Mouse (Mus musculus) left cerebral cortex, postnatal 14 days (tissue): ENCODE results near the gene Gm9821. TPM values are rescaled to one million over a fixed set of nuclear protein-coding genes. Genes with fewer than 3 reads are reported as not detected.

Experiments used
- DNase-seq, 2 experiments: peaks; one replicate each; pipeline ENCODE4 v3.0.0; 2021 to 2022; ENCODE audit warnings: low spot score in 2 of 2, mixed read lengths in 1 of 2
- intact Hi-C: fragments of 180-260 bp; cut with DNase I; formaldehyde crosslinking; loops from one replicate; pipeline ENCODE4 v1.15.1; 2025
- total RNA-seq, 2 experiments: library from RNA; stranded (reverse); gene quantifications; 2 replicates each; pipeline ENCODE4 v1.2.3; 2021

Gm9821 gene
- total RNA-seq, 2 experiments from 2014 or later, result not detected

DNA sequence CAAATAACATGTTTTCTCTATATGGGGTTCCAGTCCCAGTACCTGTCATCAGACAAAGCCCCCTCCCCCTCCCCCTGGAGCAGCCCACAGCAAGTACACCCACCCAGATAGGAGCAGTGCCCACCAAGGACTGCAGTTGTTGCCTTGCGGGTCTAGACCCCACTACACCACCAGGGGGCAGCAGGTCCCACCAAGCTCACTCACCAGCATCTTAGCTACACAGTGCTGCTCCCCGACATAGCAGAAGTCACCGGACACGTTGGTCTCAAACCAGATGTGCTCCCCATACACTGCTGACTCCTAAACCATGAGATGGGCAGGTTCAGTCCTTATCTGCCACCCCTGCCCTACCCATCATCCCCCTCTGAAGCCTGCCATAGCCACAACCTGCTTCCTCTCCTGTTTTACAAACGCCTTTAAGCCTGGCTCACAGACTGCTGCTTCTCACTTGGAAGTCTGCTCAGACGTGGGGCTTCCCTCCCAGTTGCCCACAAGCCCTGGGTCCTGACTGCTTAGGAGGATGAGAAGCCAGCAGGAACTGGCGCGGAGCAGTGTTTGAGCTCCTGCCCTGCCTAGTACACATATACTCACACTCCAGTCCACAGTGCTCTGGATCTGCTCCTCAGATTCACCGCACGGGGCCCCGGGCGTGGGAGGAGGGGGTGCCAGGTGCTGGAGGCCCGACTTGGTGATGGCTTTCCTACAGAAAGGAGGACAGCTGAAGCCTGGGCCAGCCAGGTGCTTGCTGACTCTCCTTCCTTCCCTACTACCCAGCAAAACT is 1.1 kb upstream of the Gm9821 start:
- intact Hi-C loops, result loop anchor here (2.0 kb wide), 2 partner anchors 18 to 42 kb away; no protein-coding TSS in a partner anchor
- peak; percentile 84 to 88 for DNase-seq

DNA sequence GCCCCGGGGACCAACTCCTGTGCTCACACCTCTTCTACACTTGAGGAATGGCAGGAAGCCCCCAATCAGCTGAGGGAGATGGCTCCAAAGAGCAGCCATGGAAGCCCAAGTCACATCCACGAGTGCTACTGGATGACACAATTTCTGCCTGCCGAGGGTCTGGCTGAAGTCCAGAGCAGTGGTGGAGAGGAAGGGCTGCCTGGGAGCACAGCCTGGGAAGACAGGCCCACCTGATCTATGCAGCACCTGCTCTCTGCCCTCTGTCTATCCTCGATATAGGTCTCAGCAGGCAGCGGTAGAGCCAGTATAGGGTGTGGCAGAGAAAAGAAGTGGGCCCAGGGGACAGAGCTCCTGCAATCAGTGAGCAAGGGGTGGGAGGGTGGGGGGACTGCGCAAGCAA is 1.3 kb downstream of the Gm9821 start:
- intact Hi-C loops, result no loop called here
- DNase-seq, result no peak

DNA sequence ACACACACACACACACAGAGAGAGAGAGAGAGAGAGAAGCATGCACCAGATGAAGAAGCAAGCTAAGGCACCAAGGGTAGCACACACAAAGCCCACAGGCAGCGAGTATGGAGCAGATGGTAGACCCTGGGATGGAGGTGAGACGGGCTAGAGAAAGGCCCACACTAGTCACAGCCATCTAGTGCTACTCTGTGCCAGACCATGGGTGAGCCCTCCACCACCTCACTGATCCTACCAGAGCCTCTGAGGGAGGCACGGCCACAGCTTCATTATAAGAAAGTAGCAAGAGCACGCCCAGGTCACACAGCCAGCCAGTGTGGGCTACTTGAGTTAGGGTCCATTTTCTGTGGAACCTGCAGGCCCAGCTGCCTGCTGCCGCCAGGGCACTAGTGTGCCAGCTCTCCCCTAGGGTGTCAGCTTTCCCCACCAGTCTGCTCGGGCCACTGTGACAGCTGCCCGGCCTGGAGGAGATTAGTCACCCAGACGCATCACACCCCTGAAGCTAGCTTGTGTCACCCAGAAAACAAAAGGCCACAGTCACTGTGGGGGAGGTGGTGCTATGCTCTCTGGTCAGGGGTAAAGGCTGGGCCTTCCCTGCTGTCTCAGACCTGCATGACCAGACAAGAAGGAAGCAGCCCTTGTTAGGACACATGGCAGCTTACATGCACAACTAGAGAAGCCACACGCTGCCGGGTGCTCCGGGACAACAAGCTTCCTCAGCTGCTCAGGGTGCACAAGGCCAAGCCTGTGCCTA is 2.1 kb downstream of the Gm9821 start:
- DNase-seq, result no peak
- intact Hi-C loops, result no loop called here

DNA sequence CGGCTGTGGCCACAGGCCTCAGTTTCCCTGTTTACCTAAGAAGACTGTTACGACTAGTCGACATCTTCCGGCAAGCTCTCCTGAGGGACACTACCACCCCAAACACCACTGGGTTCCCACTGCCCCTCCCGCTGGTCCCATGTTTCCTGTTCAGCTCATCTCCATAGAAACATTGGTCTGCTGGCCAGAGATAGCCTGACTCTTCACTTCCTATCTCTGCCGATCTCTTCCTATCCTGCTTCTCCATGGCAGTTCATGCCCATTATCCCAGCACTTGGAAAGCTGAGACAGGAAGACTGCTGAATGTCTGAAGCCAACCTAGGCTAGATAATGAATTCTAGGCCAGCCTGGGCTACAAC is 2.6 kb downstream of the Gm9821 start:
- DNase-seq, result no peak
- intact Hi-C loops, result no loop called here

DNA sequence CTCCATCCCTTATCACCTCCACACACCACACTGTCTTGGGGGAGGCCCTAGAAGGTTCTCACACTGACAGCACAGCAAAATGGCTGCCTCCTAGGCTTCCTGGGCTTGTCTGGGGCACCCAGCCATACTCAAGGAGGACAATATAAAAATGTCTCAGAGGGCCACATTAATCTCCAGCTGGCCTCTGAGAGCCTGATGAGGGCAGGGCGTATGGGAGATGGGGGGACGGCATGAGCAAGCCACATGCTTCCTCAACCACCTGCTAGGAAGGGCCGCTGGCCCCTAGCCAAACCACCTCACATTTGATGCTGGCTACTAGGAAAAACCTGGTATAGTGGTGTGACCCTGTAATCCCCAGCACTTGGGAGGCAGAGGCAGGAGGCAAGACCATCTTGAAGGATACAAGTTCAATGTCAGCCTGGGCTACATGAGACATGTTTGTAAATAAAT is 3.3 kb downstream of the Gm9821 start:
- intact Hi-C loops, result no loop called here
- DNase-seq, result no peak

DNA sequence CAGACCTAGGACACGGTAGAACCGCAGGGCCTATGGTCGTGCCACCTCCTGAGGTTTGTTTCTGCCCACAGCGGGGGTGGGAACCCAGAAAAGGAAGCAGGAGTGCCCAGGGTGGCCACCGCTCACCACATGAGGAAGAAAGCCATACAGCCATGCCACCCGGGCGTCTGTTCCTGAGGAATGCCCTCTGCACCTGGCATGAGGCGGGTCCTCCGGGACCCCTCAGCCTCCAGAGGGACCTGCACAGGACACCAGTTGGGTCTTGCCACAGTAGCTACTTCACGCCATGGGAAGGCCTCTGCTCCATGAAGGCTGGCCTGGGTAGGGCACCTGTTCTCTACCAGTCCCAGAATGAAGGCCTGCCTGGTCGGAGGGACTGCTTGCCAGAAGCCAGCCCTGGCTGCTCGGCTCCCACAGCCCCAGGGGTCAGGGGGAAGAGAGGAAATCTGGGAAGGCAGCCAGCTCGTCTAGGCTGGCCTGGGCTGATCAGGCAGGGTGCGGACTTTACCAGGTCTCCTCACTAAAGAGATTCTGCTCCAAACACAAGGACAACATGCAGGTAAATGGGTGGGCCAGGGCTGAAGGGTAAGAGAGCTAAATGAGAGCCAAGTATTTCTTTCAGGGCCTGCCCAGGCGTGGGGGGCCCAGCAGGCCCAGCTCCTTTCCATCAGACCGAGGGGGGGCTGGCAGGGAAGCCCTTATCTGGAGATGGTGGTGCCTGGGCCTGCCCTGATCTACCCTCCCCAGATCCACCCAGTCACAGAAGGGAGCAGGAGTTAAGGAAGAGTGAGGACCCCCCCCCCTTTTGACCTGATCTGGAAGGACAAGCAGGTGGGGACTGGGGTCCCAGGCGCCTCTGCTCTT is 4.1 kb downstream of the Gm9821 start:
- no peak for DNase-seq
- intact Hi-C loops, result no loop called here

DNA sequence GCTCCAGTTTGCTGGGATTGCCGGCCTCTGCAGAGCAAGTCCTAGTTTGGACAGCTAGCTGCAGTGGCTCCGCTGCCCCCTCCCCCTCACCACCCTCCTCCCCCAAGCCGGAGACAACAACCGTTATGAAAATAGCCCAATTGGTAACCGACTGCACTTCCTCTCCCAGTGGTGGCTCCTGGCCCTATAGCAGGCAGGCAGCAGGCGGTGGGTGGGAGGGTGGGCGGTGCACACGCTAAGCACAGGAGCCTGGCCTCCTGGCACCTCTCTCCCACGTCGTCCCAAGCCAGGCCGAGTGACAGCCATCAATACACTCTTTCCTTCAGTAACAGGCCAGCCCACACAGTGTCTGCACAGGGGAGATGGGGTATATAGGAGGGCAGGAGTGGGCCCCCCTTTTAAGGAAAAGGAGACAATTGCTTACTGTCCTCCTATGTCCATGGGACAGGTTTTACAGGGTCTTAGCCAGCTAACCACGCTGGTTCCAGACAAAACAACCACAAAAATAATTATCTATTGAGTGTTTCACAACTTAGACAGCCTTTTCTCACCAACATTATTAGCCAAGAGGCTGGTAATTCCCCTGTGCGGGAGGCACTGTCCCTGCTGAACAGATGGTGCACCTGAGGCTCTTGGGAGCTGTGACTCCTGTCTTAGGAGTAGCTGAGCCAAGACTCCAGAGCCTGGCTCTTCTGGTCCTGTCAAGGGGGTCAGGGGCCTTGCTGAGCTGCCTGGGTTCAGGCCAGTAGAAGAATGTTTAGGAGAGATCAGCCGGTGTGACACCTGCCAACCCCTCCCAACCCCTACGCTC is 5.0 kb downstream of the Gm9821 start:
- intact Hi-C loops, result no loop called here
- DNase-seq, result no peak

DNA sequence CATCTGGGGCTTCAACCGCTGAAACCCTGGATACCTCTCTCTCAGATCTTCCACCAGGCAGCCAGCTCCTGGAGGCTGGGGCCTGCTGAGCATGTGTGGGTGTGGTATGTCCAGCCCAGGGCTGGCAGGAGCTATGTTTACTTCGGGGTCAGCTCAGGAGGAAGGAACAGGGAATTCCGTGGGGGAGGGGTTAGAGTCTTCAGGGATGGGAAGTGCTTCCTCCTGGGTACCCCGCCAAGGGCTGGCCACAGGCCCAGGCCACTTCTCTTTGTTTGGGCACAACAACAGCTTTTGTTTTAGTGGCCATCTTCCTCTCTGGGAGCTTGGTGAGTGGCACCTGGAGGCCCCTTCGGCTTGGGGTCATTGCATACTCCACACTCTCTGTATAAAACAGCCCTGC is 8.3 kb downstream of the Gm9821 start:
- intact Hi-C loops, result no loop called here
- DNase-seq, result no peak

DNA sequence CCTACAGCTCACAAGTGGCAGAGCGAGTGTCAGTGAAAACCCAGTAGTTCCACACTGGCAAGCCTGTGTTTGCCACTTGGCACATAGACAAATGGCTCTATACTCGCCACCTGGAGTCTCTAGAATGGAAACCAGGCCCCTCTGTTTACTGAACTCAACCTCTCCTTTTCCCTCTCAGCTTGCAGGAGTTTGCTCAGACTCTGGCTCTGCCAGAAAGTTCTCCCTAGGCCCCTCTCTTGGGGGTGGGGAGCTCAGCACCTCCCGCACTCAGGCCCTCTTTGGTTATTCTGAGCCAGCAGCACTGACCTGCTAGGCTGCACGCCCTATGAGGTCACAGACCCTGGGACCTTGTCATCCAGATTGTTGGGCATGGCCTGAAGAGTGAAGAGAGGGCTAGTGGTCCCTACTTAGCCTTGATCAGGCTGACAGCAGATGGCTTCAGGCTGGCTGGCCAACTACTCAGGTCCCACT is 9.7 kb downstream of the Gm9821 start:
- no peak for DNase-seq
- intact Hi-C loops, result no loop called here

DNA sequence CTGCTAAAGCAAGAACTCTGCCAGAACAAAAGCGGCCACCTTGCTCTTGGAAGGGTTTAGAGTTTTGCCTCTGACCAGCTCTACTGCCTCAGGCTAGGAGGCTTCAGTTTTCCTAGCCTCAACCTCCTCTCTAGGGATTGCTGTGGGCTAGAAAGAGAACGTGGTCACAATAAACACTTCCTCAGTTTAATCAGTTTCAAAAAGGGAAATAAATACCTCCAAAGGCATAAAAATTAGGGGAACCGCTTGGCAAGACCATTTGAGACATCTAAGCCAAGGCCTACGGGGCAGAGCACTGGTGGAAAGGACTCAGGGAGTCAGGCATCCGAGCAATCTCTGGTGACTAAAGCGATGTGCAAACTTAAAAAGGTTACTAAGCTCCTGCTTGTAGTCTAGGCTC is 10.4 kb downstream of the Gm9821 start:
- no peak for DNase-seq
- intact Hi-C loops, result no loop called here

DNA sequence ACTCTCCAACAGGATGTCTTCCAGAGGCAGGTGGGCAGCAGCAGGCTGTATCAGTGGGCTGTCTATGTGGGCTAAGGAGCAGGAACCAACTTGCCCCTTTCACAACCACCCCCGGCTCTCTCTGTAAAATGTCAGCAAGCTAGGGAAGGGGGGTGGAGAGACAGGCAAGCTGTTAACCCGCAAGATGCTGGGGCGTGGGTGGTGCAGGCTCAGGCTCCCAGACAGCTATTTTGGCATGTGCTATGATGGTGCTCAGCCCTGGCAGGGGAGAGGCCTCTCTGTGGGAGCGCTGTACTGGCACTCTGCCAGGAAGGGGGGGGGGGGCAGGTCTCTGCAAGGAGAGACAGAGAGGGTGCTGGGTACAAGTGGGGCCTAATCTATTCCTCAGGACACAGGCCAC is 11.6 kb downstream of the Gm9821 start:
- peak; percentile 84 to 96 for DNase-seq
- intact Hi-C loops, result no loop called here

DNA sequence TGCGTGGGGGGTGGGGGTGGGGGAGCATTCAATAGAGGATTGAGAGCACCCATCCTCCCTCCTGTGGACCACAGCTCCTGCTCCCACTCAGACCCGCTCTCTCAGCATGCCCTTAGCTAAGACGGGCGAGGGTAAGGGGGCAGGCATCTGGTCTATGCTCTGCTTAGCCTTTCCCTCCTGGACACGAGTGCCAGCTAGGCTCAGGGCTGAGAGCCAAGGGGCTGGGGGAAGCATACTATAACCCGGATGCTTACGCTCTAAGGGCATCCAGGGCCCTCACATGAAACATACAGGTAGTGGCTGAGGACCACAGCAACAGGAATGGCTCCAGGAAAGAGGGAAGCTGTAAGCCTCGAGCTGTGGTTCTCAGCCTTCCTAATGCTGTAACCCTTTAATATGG is 12.5 kb downstream of the Gm9821 start:
- DNase-seq, result no peak

DNA sequence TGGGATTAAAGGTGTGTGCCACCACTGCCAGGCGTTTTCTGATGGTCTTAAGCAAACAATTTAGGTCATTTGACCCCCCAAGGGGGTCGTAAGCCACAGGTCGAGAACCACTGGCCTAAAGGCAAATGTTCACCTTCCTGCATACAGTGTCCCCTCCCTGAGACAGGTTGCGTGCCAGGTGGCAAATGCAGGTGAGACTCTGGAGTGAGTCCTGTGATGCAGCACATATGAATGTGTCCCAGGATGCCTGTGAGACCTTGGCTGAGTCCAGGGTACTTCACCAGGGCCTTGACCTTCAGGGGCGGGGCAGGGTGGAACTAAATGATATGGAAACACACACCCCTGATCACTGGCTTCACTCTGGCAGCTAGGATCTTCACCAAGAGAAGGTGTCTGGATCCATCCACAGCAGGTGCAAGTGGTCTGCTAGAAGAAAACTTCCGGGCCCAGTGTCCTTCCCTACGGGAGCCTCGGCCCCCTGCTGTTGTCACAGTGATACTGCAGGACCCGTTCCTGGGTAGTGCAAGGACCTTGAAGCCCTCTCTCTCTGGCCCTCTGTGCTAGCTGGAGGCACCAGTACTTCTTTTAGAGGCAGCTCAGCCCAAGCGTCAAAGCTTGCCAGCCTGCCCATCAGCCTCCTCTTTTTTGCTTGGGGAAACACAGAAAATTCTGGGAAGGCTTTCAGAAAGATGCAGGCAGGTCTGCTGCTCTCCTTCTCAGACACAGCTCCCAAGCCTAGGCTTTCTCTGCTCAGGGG is 13.4 kb downstream of the Gm9821 start:
- peak in 1 of 2 experiments; percentile 65 for DNase-seq
- intact Hi-C loops, result no loop called here

More for the DNA sequence above, 12.5 kb downstream of the Gm9821 start:
- intact Hi-C loops, result no loop called here

DNA sequence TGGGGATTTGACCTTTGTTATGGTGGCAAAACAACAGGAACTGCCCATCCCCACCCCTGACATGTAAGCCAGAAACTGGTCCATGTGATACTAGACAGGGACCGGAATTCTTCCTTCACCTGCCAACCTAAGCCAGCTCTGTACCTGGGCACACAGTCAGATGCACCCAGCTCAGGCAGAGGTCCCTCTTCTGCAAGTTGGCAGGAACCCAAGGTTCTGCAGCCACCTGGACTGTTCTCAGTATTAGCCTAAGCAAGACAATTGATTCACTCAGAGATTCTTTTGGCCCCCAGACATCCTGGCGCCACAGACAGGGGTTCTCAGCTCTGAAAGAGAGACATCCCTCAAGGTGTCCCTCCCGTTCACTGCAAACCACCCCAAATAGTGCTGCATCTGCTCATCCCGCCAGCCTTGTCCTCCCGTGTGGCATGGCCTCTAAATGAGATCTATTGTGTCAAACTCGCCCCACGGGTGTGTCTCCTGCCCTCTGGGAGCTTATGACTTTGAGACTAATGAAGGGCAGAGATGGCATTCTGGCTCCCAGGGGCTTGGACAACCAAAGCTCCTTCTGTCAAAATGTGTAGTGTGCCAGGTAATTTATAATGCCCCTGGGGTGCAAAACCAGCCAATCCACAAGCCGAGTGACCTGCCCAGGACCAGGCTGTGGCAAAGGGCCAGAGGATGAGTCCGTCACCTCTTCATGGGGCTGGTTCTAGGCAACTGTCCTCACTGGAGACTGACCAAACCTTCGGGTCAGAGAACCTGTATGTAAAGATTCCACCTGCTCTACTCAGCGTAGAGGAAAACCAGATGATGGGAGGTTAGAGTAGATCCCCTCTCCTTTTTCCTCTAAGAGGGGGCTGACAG is 14.3 kb downstream of the Gm9821 start:
- DNase-seq, result no peak
- intact Hi-C loops, result no loop called here

DNA sequence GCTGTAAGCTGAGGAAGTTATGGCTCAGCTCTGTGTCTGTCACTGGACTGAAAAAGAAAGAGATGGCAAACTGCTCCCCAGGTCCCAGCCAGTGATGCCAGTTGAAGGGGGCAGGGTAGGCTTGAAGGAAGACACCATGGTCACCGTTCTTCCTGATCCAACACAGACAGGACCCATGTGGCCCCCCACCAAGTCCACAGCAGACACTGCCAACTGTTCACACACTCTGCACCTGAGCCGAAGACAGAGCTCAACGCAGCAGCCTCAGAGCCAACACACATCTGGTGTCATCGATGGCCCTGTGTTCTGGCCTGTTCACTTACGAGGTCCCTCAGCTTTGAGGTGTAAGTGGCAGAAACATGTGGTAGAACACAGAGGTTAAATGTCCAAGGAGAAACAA is 15.0 kb downstream of the Gm9821 start:
- intact Hi-C loops, result no loop called here
- DNase-seq, result no peak

DNA sequence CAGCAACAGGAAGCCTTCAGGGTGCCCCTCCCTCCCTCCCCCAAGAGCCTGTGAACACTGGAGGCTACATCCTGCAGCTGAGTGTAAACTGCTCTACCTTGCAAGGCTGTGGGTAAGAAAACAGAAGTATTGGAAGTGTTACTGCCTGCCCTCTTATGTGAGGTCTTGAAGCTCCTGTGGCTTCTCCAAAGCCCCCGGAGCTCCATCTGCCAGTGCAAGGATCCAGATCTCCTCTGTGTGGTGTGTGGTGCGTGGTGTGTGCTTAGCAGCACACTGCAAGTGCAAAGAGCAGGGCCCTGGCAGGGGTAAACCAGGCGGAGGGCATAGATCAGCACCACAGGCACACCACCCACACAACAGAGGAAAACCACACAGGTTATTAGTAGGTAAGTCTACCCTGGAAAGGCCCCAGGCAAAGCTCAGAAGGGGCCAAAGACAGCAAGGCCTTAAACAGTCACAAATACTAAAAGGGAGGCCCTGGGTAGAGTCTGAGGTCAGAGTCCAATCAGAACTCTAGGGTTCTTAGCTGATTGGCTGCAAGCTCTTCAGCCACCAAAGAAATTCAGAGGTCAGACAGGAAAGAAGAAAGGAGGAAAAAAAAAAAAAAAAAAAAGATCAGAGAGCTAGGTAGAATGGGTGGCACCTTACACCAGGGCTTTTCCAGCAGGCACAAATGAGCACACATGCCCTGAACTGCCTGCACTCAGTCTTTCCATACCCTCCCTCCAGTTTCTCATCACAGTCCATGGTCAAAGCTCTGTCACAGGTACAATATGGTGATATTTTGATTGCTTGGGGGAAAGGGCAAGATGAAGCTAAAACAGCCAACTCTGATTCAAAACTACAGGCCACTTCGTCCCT is 16.6 kb downstream of the Gm9821 start:
- DNase-seq, result no peak
- intact Hi-C loops, result loop anchor here (2.0 kb wide), 1 partner anchor 17 kb away; the partner anchor contains the start of gene Gm9821
